Mouse (Mus musculus): ENCODE data around the gene Vsig10l. TPM values are rescaled to one million over a fixed set of nuclear protein-coding genes. Genes with fewer than 3 reads are reported as not detected.

Gene Vsig10l
- polyA plus RNA-seq, 1 experiment from 2014 or later = 4.1 TPM

DNA sequence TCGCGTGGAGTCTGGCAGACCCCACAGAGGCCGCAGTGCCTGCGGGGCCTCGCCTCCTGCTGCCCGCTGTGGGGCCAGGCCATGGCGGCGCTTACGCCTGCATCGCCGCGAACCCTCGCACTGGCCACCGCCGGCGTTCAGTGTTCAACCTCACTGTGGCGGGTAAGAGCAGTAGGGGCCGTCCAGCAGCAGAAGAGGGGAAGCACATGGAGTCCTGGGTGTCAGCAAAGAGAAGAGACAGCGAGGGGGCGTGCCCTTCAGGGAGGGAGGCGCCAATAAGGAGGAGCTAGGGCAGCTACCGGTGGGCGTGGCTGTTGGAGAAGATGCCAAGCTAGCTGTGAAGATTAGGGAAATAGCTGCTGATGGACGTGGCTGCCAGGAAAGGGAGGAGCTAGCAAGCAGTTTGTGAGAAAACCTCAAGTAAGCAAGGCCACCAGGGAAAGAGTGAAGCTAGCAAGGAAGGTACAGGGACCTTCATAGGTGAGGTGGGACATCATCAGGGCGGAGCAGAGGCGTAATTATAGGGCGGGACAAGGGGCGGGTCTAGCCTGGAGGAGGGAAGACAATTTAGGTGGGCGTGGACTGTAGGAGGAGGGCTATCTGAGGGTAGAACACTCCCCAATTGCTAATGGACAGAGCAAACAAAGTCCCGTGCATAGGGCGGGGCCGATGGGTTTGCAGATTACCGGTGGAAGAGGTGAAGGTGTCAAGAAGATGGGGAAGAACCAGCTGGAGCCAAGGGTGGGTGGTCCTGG, 2.6 kb downstream of the Vsig10l start:
- under 1% methylated on average over 33 of the region's 33 CpGs for WGBS
- H3K4me1 ChIP-seq (replicated peaks) = peaks cover 10% of the 10 kb centered on the region; the same call in 1 of the 2 replicates

DNA sequence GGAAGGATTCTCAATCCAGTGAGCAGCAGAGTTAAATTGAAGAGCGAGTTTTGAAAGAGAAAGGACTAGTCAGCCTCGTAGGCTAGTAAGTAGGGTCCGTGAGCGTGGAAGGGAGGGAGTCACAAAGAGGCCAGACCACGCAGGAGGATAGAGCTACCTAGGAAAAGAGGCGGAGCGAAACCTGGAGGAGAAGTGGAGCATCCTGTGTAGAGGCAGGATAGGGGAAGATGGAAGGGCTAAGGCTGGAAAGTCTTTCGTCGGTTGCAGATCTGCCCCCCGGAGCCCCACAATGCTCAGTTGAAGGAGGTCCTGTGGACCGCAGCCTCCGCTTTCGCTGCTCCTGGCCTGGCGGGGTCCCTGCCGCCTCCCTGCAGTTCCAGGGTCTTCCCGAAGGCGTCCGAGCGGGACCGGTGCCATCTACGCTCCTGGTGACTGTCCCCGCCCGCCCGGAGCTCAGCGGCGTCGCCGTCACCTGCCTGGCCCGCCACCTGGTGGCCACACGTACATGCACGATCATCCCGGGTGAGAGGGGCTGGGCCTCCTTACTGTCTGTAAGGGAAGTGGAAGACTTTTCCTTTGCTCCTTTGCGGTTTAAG, 3.2 kb downstream of the Vsig10l start:
- H3K9me3 ChIP-seq = no peaks in the 10 kb centered on the region
- under 1% methylated on average over 33 of the region's 33 CpGs for WGBS
- ATAC-seq = peak; percentile 77
- H3K4me1 ChIP-seq (replicated peaks) = peaks cover 10% of the 10 kb centered on the region; the same call in 1 of the 2 replicates
- H3K27ac ChIP-seq = peak overlapping the region; percentile 33; the same call in 1 of the 2 replicates
- no peaks in the 10 kb centered on the region for H3K27me3 ChIP-seq (replicated peaks)
- H3K4me2 ChIP-seq (replicated peaks) = peak overlapping the region; percentile 96
- H3K9ac ChIP-seq = peak overlapping the region; percentile 44
- H3K4me3 ChIP-seq (replicated peaks) = peak overlapping the region; percentile 53
- no peaks in the 10 kb centered on the region for H3K36me3 ChIP-seq

More for the DNA sequence above, 2.6 kb downstream of the Vsig10l start:
- peak; percentile 92 for ATAC-seq
- Histone ChIP-seq H3K36me3 (no peaks in the 10 kb centered on the region), H3K4me2 (replicated peaks) (peak overlapping the region; percentile 96), H3K27ac (0 out of 2 replicates have a peak overlapping the region, but pooled peaks have one; percentile 33), H3K9ac (peak overlapping the region; percentile 51), H3K4me3 (replicated peaks) (peak overlapping the region; percentile 53), H3K27me3 (replicated peaks) (no peaks in the 10 kb centered on the region), H3K9me3 (no peaks in the 10 kb centered on the region)

DNA sequence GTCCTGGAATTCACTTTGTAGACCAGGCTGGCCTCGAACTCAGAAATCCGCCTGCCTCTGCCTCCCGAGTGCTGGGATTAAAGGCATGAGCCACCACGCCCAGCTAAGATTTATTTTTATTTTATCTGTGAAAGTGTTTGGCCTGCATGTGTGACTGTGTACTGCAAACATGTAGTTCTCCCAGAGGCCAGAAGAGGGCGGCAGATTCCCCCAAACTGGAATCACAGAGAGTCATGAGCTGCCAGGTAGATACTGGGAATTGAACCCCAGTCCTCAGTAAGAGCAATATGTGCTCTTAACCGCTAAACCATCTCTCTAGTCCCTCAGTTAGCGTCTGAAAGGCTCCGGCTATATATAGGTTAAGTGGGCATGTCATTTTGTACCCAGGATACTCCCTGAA, 7.4 kb downstream of the Vsig10l start:
- Histone ChIP-seq H3K9ac (no peak overlapping the region), H3K9me3 (no peaks in the 10 kb centered on the region), H3K4me3 (replicated peaks) (no peak overlapping the region), H3K27ac (no peak overlapping the region), H3K4me1 (replicated peaks) (0 out of 2 replicates have a peak, but pooled peaks cover 4% of the 10 kb centered on the region), H3K27me3 (replicated peaks) (peaks cover 7% of the 10 kb centered on the region), H3K4me2 (replicated peaks) (no peak overlapping the region), H3K36me3 (no peaks in the 10 kb centered on the region)
- WGBS = 46% methylated on average over 8 of the region's 8 CpGs
- no peak for ATAC-seq

DNA sequence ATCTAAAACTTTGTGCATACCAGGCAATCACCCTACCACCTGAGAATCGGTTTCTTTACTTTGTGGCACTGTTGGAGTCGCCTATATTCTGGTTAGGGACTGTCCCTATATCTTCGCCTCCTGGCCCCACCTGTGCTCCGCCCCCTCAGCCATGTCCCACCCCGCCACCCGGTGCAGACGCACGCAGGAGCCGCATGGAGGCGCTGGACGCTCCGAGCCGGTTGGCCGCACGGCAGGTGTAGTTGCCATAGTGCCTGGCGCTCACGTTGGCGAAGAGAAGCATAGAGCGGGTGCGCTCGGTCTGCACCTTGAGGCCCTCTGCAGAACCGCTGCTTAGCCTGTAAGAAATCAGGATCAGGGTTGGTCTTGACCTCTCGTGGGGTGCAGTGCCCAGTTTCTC, 12.8 kb downstream of the Vsig10l start:
- H3K9ac ChIP-seq = no peak overlapping the region
- 16% methylated on average over 23 of the region's 23 CpGs for WGBS

DNA sequence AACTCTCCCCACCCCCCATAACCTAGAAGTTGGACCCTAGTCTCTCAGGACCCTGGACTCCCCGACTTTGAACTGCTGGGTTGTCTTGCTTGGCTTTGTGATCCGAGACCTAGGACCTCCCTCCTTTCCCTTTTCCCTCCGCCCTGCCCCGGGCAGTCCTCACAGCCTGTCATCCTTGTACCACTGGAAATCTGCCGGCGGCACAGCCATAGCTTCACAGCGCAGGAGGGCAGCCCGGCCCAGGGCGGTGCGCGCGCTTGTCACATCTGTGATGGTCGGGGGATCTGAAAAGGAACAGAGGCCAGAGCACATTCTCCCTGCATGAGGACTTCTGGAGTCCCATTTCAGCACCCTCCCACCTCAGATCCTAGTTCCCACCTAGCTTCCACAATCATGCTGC, 13.4 kb downstream of the Vsig10l start:
- Histone ChIP-seq H3K4me1 (replicated peaks) (no peaks in the 10 kb centered on the region), H3K27ac (no peak overlapping the region), H3K9ac (0 out of 2 replicates have a peak overlapping the region, but pooled peaks have one; percentile 5), H3K9me3 (no peaks in the 10 kb centered on the region), H3K27me3 (replicated peaks) (peaks cover 36% of the 10 kb centered on the region), H3K36me3 (no peaks in the 10 kb centered on the region), H3K4me3 (replicated peaks) (no peak overlapping the region), H3K4me2 (replicated peaks) (no peak overlapping the region)
- WGBS = 10% methylated on average over 13 of the region's 13 CpGs
- ATAC-seq = 0 out of 2 replicates have a peak, but pooled peaks have one; percentile 4

More for the DNA sequence above, 12.8 kb downstream of the Vsig10l start:
- Histone ChIP-seq H3K27ac (no peak overlapping the region), H3K4me1 (replicated peaks) (no peaks in the 10 kb centered on the region), H3K4me3 (replicated peaks) (no peak overlapping the region), H3K36me3 (no peaks in the 10 kb centered on the region), H3K9me3 (no peaks in the 10 kb centered on the region), H3K4me2 (replicated peaks) (0 out of 2 replicates have a peak overlapping the region, but pooled peaks have one; percentile 11), H3K27me3 (replicated peaks) (peaks cover 36% of the 10 kb centered on the region)
- ATAC-seq = peak; percentile 29

DNA sequence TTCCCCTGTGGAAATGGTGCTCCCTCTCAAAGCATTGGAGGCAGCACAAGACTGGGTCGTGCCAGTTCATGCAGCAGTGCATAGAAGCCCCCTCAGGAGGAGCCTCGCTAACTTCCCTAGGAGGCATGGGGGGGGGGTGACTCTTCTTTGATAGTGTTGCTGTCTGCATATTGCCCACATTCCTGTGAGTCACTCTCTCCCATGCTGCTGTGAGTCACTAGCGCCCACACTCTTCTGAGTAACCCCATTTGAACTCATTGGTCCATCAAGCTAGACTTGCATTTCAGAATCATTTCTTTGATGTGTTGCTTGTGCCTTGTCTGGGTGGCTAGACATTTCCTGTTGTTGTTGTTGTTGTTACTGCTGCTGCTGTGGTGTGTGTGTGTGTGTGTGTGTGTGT, 18.2 kb downstream of the Vsig10l start:
- WGBS = 58% methylated on average over 3 of the region's 3 CpGs
- ATAC-seq = no peak
- H3K9me3 ChIP-seq = no peaks in the 10 kb centered on the region

GRCm38 (mm10) chr7:43482090-43482716, 19.3 kb downstream of the Vsig10l start:
- Histone ChIP-seq H3K9me3 (no peaks in the 10 kb centered on the region), H3K4me2 (replicated peaks) (no peak overlapping the region), H3K27ac (no peak overlapping the region), H3K9ac (no peak overlapping the region), H3K4me3 (replicated peaks) (no peak overlapping the region), H3K27me3 (replicated peaks) (peaks cover 11% of the 10 kb centered on the region), H3K4me1 (replicated peaks) (peaks cover 3% of the 10 kb centered on the region; the same call in 1 of the 2 replicates), H3K36me3 (no peaks in the 10 kb centered on the region)
- WGBS = 54% methylated on average over 8 of the region's 8 CpGs
- ATAC-seq = 0 out of 2 replicates have a peak, but pooled peaks have one; percentile 23

More for the DNA sequence above, 18.2 kb downstream of the Vsig10l start:
- Histone ChIP-seq H3K4me1 (replicated peaks) (peaks cover 3% of the 10 kb centered on the region; the same call in 1 of the 2 replicates), H3K4me2 (replicated peaks) (no peak overlapping the region), H3K9ac (no peak overlapping the region), H3K4me3 (replicated peaks) (no peak overlapping the region), H3K27ac (no peak overlapping the region), H3K27me3 (replicated peaks) (peaks cover 21% of the 10 kb centered on the region), H3K36me3 (no peaks in the 10 kb centered on the region)

DNA sequence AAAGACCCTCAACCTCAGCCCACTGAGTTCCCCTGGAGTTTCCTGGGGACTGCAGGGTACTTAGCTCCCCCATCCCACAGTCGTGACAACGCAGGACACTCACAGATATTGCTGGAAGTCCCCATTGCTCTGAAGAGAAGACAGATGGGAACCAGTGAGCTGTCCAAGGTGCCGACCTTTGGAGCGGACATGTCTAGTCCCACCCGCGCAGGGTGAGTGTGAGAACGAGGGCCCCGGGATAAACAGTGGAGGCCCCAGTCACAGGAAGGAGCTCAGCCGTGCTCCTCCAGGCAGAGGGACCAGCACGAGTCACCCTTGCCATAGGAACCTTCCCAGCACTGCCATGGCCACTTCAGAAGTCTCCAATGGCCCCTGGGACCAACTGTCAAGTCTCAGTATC, 20.3 kb downstream of the Vsig10l start:
- Histone ChIP-seq H3K4me1 (replicated peaks) (peaks cover 3% of the 10 kb centered on the region; the same call in 1 of the 2 replicates), H3K9me3 (no peaks in the 10 kb centered on the region), H3K4me2 (replicated peaks) (no peak overlapping the region), H3K36me3 (no peaks in the 10 kb centered on the region), H3K27ac (no peak overlapping the region), H3K9ac (no peak overlapping the region), H3K4me3 (replicated peaks) (no peak overlapping the region), H3K27me3 (replicated peaks) (0 out of 2 replicates have a peak, but pooled peaks cover 5% of the 10 kb centered on the region)
- 5% methylated on average over 10 of the region's 10 CpGs for WGBS
- no peak for ATAC-seq

DNA sequence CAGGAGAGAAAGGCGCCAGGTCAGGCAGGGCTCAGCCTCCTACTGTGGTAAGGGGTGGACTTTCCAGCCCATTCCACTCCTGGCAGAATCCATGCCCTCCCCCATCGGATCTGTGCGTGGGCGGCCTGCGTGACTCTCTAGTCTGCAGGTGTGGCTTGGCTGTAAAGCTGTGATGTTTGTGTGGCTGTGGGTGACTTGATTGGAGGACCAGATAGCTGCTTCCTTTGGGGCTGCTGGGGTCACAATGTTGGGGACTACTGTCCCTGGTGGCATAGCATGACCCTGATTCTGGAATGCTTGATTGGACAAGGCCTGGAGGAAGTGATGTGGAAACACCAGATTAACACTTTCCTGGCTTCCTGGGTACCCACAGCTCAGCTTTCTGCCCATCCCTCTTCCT, 25.7 kb downstream of the Vsig10l start:
- ATAC-seq = no peak
- Histone ChIP-seq H3K4me1 (replicated peaks) (no peaks in the 10 kb centered on the region), H3K9me3 (no peaks in the 10 kb centered on the region), H3K4me3 (replicated peaks) (no peak overlapping the region), H3K9ac (no peak overlapping the region), H3K36me3 (no peaks in the 10 kb centered on the region), H3K27ac (no peak overlapping the region), H3K4me2 (replicated peaks) (no peak overlapping the region; the same call in 1 of the 2 replicates), H3K27me3 (replicated peaks) (peaks cover 17% of the 10 kb centered on the region)
- WGBS = 40% methylated on average over 5 of the region's 5 CpGs

GRCm38 (mm10) chr7:43489631-43490125, 26.7 kb downstream of the Vsig10l start, which contains the start of gene Iglon5:
TSS of gene Iglon5 (minus strand) at chr7:43490075.
- ATAC-seq = peak; percentile 73; the same call in 1 of the 2 replicates

GRCm38 (mm10) chr7:43490182-43490584, 27.2 kb downstream of the Vsig10l start:
- Histone ChIP-seq H3K27me3 (replicated peaks) (peaks cover 21% of the 10 kb centered on the region), H3K27ac (no peak overlapping the region), H3K4me1 (replicated peaks) (no peaks in the 10 kb centered on the region), H3K36me3 (no peaks in the 10 kb centered on the region), H3K9me3 (no peaks in the 10 kb centered on the region), H3K9ac (peak overlapping the region; percentile 36; the same call in 1 of the 2 replicates), H3K4me3 (replicated peaks) (peak overlapping the region; percentile 40), H3K4me2 (replicated peaks) (peak overlapping the region; percentile 68)
- under 1% methylated on average over 7 of the region's 13 CpGs for WGBS
- ATAC-seq = peak; percentile 91

More at GRCm38 (mm10) chr7:43489631-43490125, 26.7 kb downstream of the Vsig10l start, which contains the start of gene Iglon5:
- H3K9ac ChIP-seq = peak within 1 kb of the TSS; percentile 36
- peaks cover 17% of the 10 kb centered on the region for H3K27me3 ChIP-seq (replicated peaks)
- peak within 1 kb of the TSS; percentile 68 for H3K4me2 ChIP-seq (replicated peaks)
- no peak within 1 kb of the TSS for H3K27ac ChIP-seq
- no peaks in the 10 kb centered on the region for H3K36me3 ChIP-seq
- H3K4me3 ChIP-seq (replicated peaks) = peak within 1 kb of the TSS; percentile 40
- no peaks in the 10 kb centered on the region for H3K4me1 ChIP-seq (replicated peaks)
- H3K9me3 ChIP-seq = no peaks in the 10 kb centered on the region
- 1% methylated on average over 23 of the region's 41 CpGs for WGBS

Data from intestine, embryonic 15.5 days (tissue).